Mouse (Mus musculus) megakaryocyte progenitor cell, adult 5-6 weeks (primary cell): Measurements from ENCODE around the gene Prrt1. TPM values are rescaled to one million over a fixed set of nuclear protein-coding genes. Genes with fewer than 3 reads are reported as not detected.

Experiments used
- ATAC-seq: replicated peaks from 2 replicates; pipeline ENCODE4 v1.8.0; 2016; ENCODE audit warnings: mild to moderate bottlenecking, moderate TSS enrichment, inconsistent platforms; ENCODE audit not compliant: poor library complexity
- total RNA-seq, 2 experiments: library from RNA; stranded (forward) in 1 of 2; stranded (reverse) in 1 of 2; fragments of 157-497, 149-512 nt in 1 of 2; fragments of 200-1000 nt in 1 of 2; gene quantifications; 2 replicates each; pipeline versions ENCODE4 v1.2.3 to v1.2.4; 2015 to 2017

Gene Prrt1
- total RNA-seq, 2 experiments from 2014 or later = 0.17 TPM; not detected in 1

GRCm38 (mm10) chr17:34627093-34627942, 2.0 kb upstream of the Prrt1 start:
- ATAC-seq = peak; percentile 72

DNA sequence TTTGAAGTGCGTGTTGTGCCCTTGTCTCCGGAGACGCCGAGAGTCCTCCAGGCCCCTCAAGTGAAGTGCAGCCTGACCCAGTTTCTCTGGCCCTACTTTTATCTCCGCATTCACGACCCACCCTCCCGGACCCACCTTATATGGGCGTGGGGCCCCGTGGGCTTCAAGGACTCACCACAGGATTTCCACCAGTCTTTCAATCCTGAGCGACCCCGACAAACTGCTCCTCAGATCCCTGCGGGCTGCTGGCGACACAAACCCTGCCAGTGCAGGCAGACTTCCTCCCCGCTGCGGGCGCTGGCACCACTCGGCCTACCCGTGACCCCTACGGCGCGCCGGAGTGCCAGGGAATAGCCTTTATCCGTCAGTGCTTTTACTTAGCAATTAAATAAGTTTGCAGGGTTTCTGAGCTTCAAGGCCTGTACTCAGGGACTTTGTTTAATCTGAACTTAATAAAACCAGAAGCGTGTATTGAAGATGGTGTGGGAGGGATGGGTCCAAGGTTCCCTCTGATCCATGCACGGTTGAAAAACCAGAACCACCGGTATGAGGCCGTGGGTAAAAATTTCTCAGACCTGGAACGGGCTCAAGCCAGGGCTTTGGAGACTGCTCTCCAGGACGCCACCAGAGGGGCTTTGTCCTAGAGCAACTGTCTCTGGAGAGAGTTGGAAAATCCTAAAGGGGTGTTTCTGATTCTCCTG, 1.2 kb upstream of the Prrt1 start, which contains the start of gene Ppt2:
Ppt2 (minus strand) TSS at position 568 of the 701 bp plus-strand sequence.
- ATAC-seq = no peak

GRCm38 (mm10) chr17:34628644-34628967, 727 bp upstream of the Prrt1 start:
- no peak for ATAC-seq

GRCm38 (mm10) chr17:34629796-34630603, 667 bp downstream of the Prrt1 start:
- ATAC-seq = no peak

DNA sequence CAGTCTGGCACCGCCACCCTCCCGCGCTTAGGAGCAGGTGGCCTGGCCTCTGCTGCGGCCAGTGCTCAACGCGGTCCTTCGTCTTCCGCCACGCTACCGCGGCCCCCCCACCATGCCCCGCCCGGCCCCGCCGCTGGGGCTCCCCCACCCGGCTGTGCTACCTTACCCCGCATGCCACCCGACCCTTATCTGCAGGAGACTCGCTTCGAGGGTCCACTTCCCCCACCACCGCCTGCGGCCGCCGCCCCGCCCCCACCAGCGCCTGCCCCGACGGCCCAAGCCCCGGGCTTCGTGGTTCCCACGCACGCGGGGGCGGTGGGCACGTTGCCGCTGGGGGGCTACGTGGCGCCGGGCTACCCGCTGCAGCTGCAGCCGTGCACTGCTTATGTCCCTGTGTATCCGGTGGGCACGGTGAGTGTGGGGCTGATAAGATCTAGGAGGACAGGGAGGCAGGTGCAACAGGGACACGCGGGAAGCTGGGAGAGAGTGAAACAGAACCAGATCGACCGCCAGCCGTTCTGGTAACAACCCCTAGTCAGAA, 1.5 kb downstream of the Prrt1 start:
- no peak for ATAC-seq

DNA sequence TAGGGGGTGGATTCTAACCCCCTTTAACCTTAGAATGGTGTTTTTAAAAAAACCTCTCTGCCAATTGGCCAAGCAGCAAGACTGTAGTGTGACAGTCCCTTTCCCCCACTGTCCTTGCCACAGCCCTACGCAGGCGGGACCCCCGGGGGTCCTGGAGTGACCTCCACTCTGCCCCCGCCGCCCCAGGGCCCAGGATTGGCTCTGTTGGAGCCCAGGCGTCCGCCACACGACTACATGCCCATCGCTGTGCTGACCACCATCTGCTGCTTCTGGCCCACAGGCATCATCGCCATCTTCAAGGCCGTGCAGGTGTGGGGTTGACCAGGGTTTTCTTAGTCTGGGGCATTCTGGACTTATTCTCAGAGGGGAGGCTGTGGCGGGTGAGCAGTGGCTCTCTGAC, 2.3 kb downstream of the Prrt1 start:
- no peak for ATAC-seq

DNA sequence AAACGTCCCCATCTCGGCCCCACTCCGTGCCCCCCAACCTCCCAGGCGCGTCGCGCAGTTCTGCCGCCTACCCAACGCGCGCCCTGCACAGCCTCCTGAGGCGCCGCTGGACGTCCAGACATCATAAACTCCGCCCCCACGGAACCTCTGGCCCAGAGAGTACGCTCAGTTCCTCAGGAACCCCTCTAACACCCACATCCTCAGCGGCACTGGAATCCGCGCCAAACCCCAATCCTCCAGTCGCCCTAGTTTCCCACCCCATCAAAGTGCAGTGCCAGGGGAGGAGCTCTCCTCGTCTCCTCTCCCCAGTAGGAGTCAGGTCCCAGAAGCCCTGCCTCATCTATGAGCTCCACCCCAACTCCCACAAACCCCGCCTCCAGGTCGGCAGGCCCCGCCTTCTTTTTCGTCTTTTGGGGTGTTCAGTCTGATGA, 2.9 kb downstream of the Prrt1 start:
- peak; percentile 83 for ATAC-seq

- ATAC-seq = no peak
Observed at GRCm38 (mm10) chr17:34635671-34636070, 6.3 kb downstream of the Prrt1 start.

- no peak for ATAC-seq
Observed at GRCm38 (mm10) chr17:34637459-34637858, 8.1 kb downstream of the Prrt1 start.

DNA sequence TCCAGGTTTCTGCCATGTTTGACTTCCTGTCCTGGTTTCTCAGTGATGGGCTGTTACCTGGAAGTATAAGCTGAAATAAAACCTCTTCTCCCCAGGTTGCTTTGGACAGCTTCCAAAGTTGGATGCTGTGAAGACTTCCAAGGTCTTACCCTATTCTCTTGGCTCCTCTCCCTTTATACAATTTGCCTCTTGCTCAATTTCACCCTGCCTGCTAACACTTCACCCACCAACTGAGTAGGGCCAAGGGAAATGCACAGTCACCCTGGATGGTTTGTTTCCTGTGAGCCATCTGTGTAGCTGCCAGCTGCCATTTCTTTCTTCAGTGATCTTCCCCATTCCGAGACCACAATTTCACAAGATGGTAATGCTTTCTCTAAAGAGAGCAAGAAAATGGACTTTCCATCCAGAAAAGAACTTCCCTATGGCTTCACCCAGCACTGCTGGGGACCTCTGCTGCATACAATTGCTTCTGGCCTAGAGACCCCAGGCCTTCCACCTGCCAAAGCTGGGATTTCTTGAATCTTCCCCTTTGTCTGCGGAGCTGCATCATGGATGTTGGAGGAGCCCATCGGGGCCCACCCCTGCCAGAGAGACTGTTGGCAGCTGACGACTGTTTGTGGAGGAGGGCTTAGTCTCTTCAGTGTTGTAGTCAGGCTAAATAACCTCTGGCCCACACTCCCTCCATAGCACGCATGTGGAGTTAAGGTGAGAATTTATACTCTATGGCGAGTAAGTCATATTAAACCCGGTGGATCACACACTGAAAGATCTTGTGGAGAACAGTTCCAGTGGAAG, 10.3 kb downstream of the Prrt1 start:
- ATAC-seq = peak; percentile 79

GRCm38 (mm10) chr17:34640778-34641601, 11.7 kb downstream of the Prrt1 start:
- peak; percentile 26; the same call in 1 of the 2 replicates for ATAC-seq

GRCm38 (mm10) chr17:34641945-34642344, 12.6 kb downstream of the Prrt1 start:
- no peak for ATAC-seq

GRCm38 (mm10) chr17:34643379-34643778, 14.0 kb downstream of the Prrt1 start:
- no peak for ATAC-seq

GRCm38 (mm10) chr17:34643944-34644343, 14.6 kb downstream of the Prrt1 start:
- ATAC-seq = no peak

DNA sequence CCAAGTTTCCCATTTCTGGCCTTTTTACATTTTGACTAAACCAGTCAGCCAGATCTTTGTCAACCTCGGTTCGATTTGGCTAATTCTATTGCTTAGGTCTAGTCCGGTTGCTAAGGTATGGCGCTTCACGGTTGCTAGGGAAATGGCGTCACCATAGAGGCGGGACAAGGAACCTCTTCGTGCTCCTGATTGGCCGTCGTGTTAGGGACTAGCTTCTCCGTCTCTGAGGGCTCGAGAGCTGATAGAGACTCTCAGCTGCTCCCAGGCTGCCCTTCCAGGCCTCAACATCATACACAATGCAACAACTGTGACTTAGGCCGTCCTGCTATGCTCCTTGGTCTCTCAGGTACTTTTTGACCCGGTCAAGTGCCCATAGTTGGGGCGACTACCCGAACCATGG, 15.3 kb downstream of the Prrt1 start, which contains the start of gene Fkbpl:
Fkbpl (plus strand) TSS at position 157 of the 400 bp plus-strand sequence.
- peak; percentile 82 for ATAC-seq

GRCm38 (mm10) chr17:34645256-34645829, 16.0 kb downstream of the Prrt1 start:
- ATAC-seq = no peak

- ATAC-seq = no peak
Observed at GRCm38 (mm10) chr17:34645831-34646511, 16.6 kb downstream of the Prrt1 start.
